In genomic region chr4:63216566-63216965, GRCm38 (mm10) we compare ENCODE assay signal across 8 mouse cellular contexts. TPM values are rescaled to one million over a fixed set of nuclear protein-coding genes. Genes with fewer than 3 reads are reported as not detected.
DNase-seq lines count a peak whose midpoint lies in the region; ATAC-seq and TF ChIP-seq lines count a peak whose summit lies in the region.

No protein-coding gene starts in this region.

- 53% methylated on average over 9 of the region's 9 CpGs for WGBS in heart, postnatal 0 days
- WGBS in limb, embryonic 15.5 days: 21% methylated on average over 9 of the region's 9 CpGs

- peak overlapping the region; percentile 83 for H3K4me3 ChIP-seq in heart, postnatal 0 days (ENCODE audit: low read depth, low read length)
- H3K4me3 ChIP-seq in limb, embryonic 15.5 days: peak overlapping the region; percentile 83

- H3K4me2 ChIP-seq in heart, postnatal 0 days (ENCODE audit: low read depth, low read length): peak overlapping the region; percentile 100
- peak overlapping the region; percentile 96 for H3K4me2 ChIP-seq in limb, embryonic 15.5 days

- H3K27me3 ChIP-seq in heart, postnatal 0 days (ENCODE audit: control insufficient read depth, insufficient read depth, low read length): peaks cover 35% of the 10 kb centered on the region
- H3K27me3 ChIP-seq in limb, embryonic 15.5 days: peaks cover 17% of the 10 kb centered on the region

- H3K9ac ChIP-seq in heart, postnatal 0 days (replicated peaks; ENCODE audit: low read depth, low read length): peak overlapping the region; percentile 77; the same call in 1 of the 2 replicates
- peak overlapping the region; percentile 87 for H3K9ac ChIP-seq in limb, embryonic 15.5 days

- peak; percentile 10; the same call in 1 of the 2 replicates for ATAC-seq in heart, postnatal 0 days (ENCODE audit: insufficient read depth, low read depth)
- peak; percentile 61 for ATAC-seq in limb, embryonic 15.5 days (ENCODE audit: insufficient number of reproducible peaks, low FRiP score, low TSS enrichment, low read depth)
- ATAC-seq in inflammation-experienced regulatory T-cells, adult 6 months: no peak

- H3K36me3 ChIP-seq in heart, postnatal 0 days (replicated peaks; ENCODE audit: control insufficient read depth, insufficient read depth, low read length): no peaks in the 10 kb centered on the region
- H3K36me3 ChIP-seq in limb, embryonic 15.5 days: peaks cover 18% of the 10 kb centered on the region; the same call in 1 of the 2 replicates

- TF ChIP-seq CTCF in heart, postnatal 0 days (IDR thresholded peaks at IDR 0.05; ENCODE audit: low read depth): no peak

- no peak for TF ChIP-seq EP300 in heart, postnatal 0 days (IDR thresholded peaks at IDR 0.05; ENCODE audit: low read depth)

- no peaks in the 10 kb centered on the region for H3K9me3 ChIP-seq in heart, postnatal 0 days (replicated peaks; ENCODE audit: control insufficient read depth, low read length)
- no peaks in the 10 kb centered on the region for H3K9me3 ChIP-seq in limb, embryonic 15.5 days

- DNase-seq in testis, postnatal 10 days (ENCODE audit: low spot score): peak; percentile 68
- no peak for DNase-seq in testis, postnatal 14 days (ENCODE audit: low spot score)
- no peak for DNase-seq in heart, postnatal 0 days (ENCODE audit: low spot score)
- peak; percentile 41 for DNase-seq in retina, postnatal 1 day
- DNase-seq in ovary, postnatal 10 days (ENCODE audit: low spot score): no peak
- no peak for DNase-seq in cerebellum, postnatal 4 days (ENCODE audit: low spot score in 2 of 2)

- H3K27ac ChIP-seq in heart, postnatal 0 days (ENCODE audit: low read depth): peak overlapping the region; percentile 52; the same call in 1 of the 2 replicates
- peak overlapping the region; percentile 91 for H3K27ac ChIP-seq in limb, embryonic 15.5 days

- peaks cover 21% of the 10 kb centered on the region for H3K4me1 ChIP-seq in heart, postnatal 0 days (ENCODE audit: control insufficient read depth, insufficient read depth)
- peaks cover 70% of the 10 kb centered on the region for H3K4me1 ChIP-seq in limb, embryonic 15.5 days

RNA-seq across cellular contexts. Expression of gene Col27a1, which starts 2.8 kb away (rescaled TPM):
- 5.9 and 8.2 TPM in 2 replicates for total RNA-seq in heart, postnatal 0 days (2014; rRNA removed; ENCODE audit: low replicate concordance)
- 0.92 and 1.2 TPM in 2 replicates for polyA plus RNA-seq in heart, postnatal 0 days (2015; fragmentation: Nextera tagmentation; extraction: Ambion mirVana)
- polyA plus RNA-seq in limb, embryonic 15.5 days (2015; fragmentation: Nextera tagmentation; extraction: Ambion mirVana): 25.5 and 32.6 TPM in 2 replicates
- polyA plus RNA-seq in inflammation-experienced regulatory T-cells, adult 6 months (2017; shearing (Covaris generic)): 1 to 10 TPM in 1 of 3 experiments, under 1 TPM in 2; 0.11 to 1.2 (median 0.65) TPM

RNA-seq across cellular contexts. Expression of gene Kif12, which starts 44.6 kb away (rescaled TPM):
- not detected in 2 replicates for total RNA-seq in heart, postnatal 0 days (2014; rRNA removed; ENCODE audit: low replicate concordance)
- polyA plus RNA-seq in heart, postnatal 0 days (2015; fragmentation: Nextera tagmentation; extraction: Ambion mirVana): not detected in 2 replicates
- 0.22 and 0.42 TPM in 2 replicates for polyA plus RNA-seq in limb, embryonic 15.5 days (2015; fragmentation: Nextera tagmentation; extraction: Ambion mirVana)
- polyA plus RNA-seq in inflammation-experienced regulatory T-cells, adult 6 months (2017; shearing (Covaris generic)): not detected

Comparison
In these comparisons a context has a peak if more than half of its experiments do, and no peak if none do; other contexts are left out.
1. DNase-seq: peak in testis, postnatal 10 days (single experiment) and retina, postnatal 1 day (single experiment); none in testis, postnatal 14 days (single experiment), heart, postnatal 0 days (single experiment), ovary, postnatal 10 days (single experiment) and cerebellum, postnatal 4 days (0 of 2).
2. RNA of gene Col27a1, which starts 2.8 kb away (polyA plus RNA-seq): 25.5 to 32.6 TPM in limb, embryonic 15.5 days; 0.92 to 1.2 TPM in heart, postnatal 0 days and 0.11 to 1.2 TPM in inflammation-experienced regulatory T-cells, adult 6 months; every median in the first group is over 10 times any median in the second.